Mouse (Mus musculus) liver, adult 10 weeks (tissue): ENCODE data around the gene Slitrk5. TPM values are rescaled to one million over a fixed set of nuclear protein-coding genes. Genes with fewer than 3 reads are reported as not detected.

ENCODE experiments used
- polyA plus RNA-seq: library from polyadenylated mRNA; stranded (reverse); fragments of 350-450 nt; fragmentation: Illumina TruSeq; extraction: RNeasy Lipid Tissue Mini Kit (QIAGEN cat#74804); gene quantifications from one replicate; pipeline ENCODE4 v1.2.3, GENCODE M21; 2014; ENCODE audit warnings: low read depth, low replicate concordance

Gene Slitrk5
- polyA plus RNA-seq: not detected

DNA sequence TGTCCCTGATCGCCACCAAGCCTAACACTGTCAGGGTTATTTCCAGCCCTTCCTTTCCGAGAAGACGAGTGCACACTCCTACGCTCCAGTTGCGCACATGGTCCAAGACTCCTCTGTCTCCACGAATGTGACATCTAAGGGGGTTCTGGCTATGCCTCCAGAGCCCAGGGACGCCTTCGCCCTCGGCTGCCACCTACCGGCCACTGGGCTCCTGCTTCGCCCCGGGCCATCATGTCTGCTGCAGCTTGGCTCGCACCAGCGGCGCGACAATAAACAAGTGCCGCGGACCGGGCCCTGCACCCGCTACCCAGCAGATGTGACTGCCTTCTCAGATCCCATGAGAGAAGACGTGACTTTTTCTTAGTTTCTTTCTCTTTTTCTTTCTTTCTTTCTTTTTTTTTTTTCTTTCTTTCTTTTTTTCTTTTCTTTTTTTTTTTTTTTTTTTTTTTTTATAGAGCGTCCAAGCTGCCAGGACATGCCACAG is at the start of gene Slitrk5:
Gene Slitrk5 (plus strand): TSS at position 434 of the 484 bp plus-strand sequence.

